Mouse (Mus musculus): ENCODE measurements around the gene Tacr2. TPM values are rescaled to one million over a fixed set of nuclear protein-coding genes. Genes with fewer than 3 reads are reported as not detected.

The Tacr2 gene
- total and polyA plus RNA-seq, 3 experiments: 0.45 TPM; not detected in 2

DNA sequence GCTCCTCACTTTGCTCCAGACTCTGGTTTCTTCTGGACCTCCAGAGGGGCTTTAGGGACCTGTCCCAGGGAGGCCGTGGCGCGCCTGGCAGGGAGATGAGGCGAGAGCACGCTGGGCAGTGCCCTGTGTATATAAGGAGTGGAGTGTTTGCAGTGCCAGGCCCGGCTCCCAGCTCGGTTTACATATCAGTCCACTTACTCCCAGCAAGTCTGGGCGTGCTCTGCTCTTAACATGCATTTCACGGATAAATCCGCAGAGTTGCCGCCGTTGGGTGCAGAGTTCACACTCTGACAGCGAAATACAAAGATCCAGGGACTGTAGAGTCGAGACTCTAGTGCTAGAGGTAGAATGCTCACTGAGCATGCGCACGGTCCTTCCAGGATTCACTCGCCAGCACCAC is 29.5 kb upstream of the Tacr2 start:
- TF ChIP-seq CTCF (IDR thresholded peaks at IDR 0.05; ENCODE audit: low read depth, low read length) (no peak), GATA1 (IDR thresholded peaks at IDR 0.05; ENCODE audit: borderline replicate concordance, low read length) (no peak), GATA2 (IDR thresholded peaks at IDR 0.05; ENCODE audit: borderline replicate concordance, low read depth, low read length) (no peak), TAL1 (conservative IDR thresholded peaks at IDR 0.05; ENCODE audit: low read depth, low read length) (no peak), POLR2AphosphoS5 (IDR thresholded peaks at IDR 0.05; ENCODE audit: insufficient replicate concordance, low read depth, low read length) (no peak)
- no peaks in the 10 kb centered on the region for H3K36me3 ChIP-seq (replicated peaks)
- H3K27me3 ChIP-seq (ENCODE audit: insufficient read depth, low read length): no peaks in the 10 kb centered on the region
- no peak overlapping the region for H3K4me3 ChIP-seq (ENCODE audit: low read depth, low read length)
- DNase-seq (ENCODE audit: low spot score) (no peak), ATAC-seq (ENCODE audit: extremely low read depth, insufficient number of reproducible peaks, low FRiP score, poor library complexity, severe bottlenecking) (no peak)
- H3K9me3 ChIP-seq (replicated peaks): no peaks in the 10 kb centered on the region
- peaks cover 37% of the 10 kb centered on the region for H3K4me1 ChIP-seq (ENCODE audit: insufficient read depth, low read depth, low read length)

DNA sequence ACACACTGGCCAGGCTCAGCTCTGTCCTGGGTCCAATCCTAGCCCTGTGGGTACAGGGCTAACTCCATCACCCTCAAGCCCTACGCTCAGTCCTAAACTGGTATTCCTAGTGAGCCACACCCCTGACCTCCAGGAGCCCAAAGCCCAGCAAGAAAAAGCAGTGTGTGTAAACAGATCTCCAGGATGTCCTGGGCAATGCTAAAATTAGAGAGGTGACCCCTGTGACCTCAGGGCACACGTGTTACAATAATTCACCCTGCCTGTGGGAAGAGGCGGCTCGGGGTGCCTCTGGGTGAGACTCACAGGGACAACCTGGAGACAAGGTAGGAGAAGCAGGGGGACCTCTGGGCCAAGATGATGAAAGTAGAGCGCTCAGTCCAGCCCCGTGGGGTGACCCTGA is 28.0 kb upstream of the Tacr2 start:
- H3K4me1 ChIP-seq (ENCODE audit: insufficient read depth, low read depth, low read length): peaks cover 30% of the 10 kb centered on the region
- DNase-seq (ENCODE audit: low spot score): no peak
- no peaks in the 10 kb centered on the region for H3K27me3 ChIP-seq (ENCODE audit: insufficient read depth, low read length)

DNA sequence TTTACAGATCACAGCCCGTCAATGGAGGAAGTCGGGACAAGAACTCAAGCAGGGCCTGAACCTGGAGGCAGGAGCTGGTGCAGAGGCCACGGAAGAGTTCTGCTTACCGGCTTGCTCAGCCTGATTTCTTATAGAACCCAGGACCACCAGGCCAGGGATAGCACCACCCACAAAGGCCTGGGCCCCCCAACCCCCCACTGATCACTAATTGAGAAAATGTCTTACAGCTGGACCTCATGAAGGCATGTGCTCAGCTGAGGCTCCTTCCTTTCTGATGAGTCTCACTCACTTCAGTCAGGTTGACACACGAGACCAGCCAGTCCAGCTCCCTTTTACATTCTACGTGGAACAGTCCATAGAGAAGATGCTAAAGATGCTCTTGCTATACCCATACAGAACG is 26.4 kb upstream of the Tacr2 start:
- Histone ChIP-seq H3K4me3 (ENCODE audit: low read depth, low read length) (no peak overlapping the region), H3K9me3 (replicated peaks) (no peaks in the 10 kb centered on the region), H3K27me3 (ENCODE audit: insufficient read depth, low read length) (no peaks in the 10 kb centered on the region), H3K36me3 (replicated peaks) (no peaks in the 10 kb centered on the region), H3K4me1 (ENCODE audit: insufficient read depth, low read depth, low read length) (peaks cover 26% of the 10 kb centered on the region)
- no peak for DNase-seq (ENCODE audit: low spot score)
- TF ChIP-seq TAL1 (conservative IDR thresholded peaks at IDR 0.05; ENCODE audit: low read depth, low read length) (no peak), CTCF (IDR thresholded peaks at IDR 0.05; ENCODE audit: low read depth, low read length) (no peak), GATA1 (IDR thresholded peaks at IDR 0.05; ENCODE audit: borderline replicate concordance, low read length) (no peak), POLR2AphosphoS5 (IDR thresholded peaks at IDR 0.05; ENCODE audit: insufficient replicate concordance, low read depth, low read length) (no peak), GATA2 (IDR thresholded peaks at IDR 0.05; ENCODE audit: borderline replicate concordance, low read depth, low read length) (no peak)
- no peak for ATAC-seq (ENCODE audit: extremely low read depth, insufficient number of reproducible peaks, low FRiP score, poor library complexity, severe bottlenecking)

More for the DNA sequence above, 28.0 kb upstream of the Tacr2 start:
- H3K4me3 ChIP-seq (ENCODE audit: low read depth, low read length): no peak overlapping the region
- ATAC-seq (ENCODE audit: extremely low read depth, insufficient number of reproducible peaks, low FRiP score, poor library complexity, severe bottlenecking): no peak
- no peaks in the 10 kb centered on the region for H3K36me3 ChIP-seq (replicated peaks)
- TF ChIP-seq GATA1 (IDR thresholded peaks at IDR 0.05; ENCODE audit: borderline replicate concordance, low read length): no peak
- no peak for TF ChIP-seq TAL1 (conservative IDR thresholded peaks at IDR 0.05; ENCODE audit: low read depth, low read length)
- TF ChIP-seq POLR2AphosphoS5 (IDR thresholded peaks at IDR 0.05; ENCODE audit: insufficient replicate concordance, low read depth, low read length): no peak
- TF ChIP-seq CTCF (IDR thresholded peaks at IDR 0.05; ENCODE audit: low read depth, low read length): no peak
- TF ChIP-seq GATA2 (IDR thresholded peaks at IDR 0.05; ENCODE audit: borderline replicate concordance, low read depth, low read length): no peak
- no peaks in the 10 kb centered on the region for H3K9me3 ChIP-seq (replicated peaks)

DNA sequence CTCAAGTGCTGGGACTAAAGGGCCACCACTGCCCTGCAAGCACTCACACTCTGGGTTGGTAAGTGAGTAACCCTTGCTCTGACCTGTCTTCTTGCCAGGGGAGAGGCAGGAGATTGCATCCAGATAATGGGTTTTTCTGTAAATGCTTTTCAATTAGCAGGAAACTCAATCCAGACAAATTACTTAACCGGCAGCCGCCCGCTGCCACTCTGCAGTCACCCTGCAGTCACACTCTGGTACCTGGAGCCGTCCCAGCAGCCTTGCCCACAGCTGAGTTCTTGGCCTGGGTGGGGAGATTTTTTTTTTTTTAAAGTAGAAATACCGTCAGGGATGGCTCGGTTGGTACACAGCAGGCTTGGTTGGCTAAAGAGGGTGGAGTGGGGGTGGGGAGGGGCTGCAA is 24.1 kb upstream of the Tacr2 start:
- ATAC-seq (ENCODE audit: extremely low read depth, insufficient number of reproducible peaks, low FRiP score, poor library complexity, severe bottlenecking) (no peak), DNase-seq (ENCODE audit: low spot score) (no peak)
- no peak for TF ChIP-seq CTCF (IDR thresholded peaks at IDR 0.05; ENCODE audit: low read depth, low read length)
- TF ChIP-seq GATA2 (IDR thresholded peaks at IDR 0.05; ENCODE audit: borderline replicate concordance, low read depth, low read length): no peak
- Histone ChIP-seq H3K36me3 (replicated peaks) (no peaks in the 10 kb centered on the region), H3K27me3 (ENCODE audit: insufficient read depth, low read length) (no peaks in the 10 kb centered on the region), H3K4me3 (ENCODE audit: low read depth, low read length) (no peak overlapping the region), H3K4me1 (ENCODE audit: insufficient read depth, low read depth, low read length) (peaks cover 26% of the 10 kb centered on the region), H3K9me3 (replicated peaks) (no peaks in the 10 kb centered on the region)

DNA sequence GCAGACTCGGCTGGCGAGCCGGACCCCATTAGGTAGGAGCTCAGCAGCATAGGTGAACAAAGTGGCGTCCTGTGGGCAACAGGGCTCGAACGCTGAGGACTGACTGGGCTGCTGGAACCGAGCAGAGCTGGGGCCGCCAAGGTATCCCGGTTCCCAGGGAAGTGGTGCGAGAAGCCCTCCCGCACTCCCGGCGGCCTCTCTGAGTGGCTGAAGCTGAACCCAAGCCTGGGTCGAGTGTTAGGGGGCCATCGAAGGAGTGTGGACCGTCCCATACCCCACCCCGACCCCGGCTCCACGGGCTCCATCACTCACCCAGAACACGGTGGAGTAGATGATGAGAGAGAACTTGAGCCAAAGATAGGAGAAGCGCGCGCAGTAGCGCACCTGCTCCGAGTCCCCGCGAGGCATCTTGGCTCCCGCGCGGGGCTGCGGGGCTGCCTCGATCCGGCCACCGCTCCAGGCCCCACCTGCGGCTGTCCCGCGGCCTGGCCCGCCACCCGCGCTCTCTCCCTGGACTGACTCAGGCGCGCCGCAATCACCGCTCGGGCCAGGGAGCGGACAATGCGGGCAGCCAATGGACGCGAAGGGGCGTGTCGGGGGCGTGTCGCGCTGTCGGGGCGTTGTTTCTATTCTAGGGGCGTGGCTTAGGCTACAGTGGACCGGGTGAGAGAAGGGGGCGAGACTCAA is 21.4 kb upstream of the Tacr2 start, which contains the start of gene Tspan15:
Gene Tspan15 (minus strand): TSS at position 544 of the 687 bp plus-strand sequence.
- DNase-seq (ENCODE audit: low spot score) (peak; percentile 92), ATAC-seq (ENCODE audit: extremely low read depth, insufficient number of reproducible peaks, low FRiP score, poor library complexity, severe bottlenecking) (peak; percentile 75)
- Histone ChIP-seq H3K4me3 (ENCODE audit: low read depth, low read length) (peak within 1 kb of the TSS; percentile 73), H3K36me3 (replicated peaks) (no peaks in the 10 kb centered on the region), H3K9me3 (replicated peaks) (no peaks in the 10 kb centered on the region), H3K4me1 (ENCODE audit: insufficient read depth, low read depth, low read length) (peaks cover 26% of the 10 kb centered on the region), H3K27me3 (ENCODE audit: insufficient read depth, low read length) (no peaks in the 10 kb centered on the region)
- TF ChIP-seq GATA2 (IDR thresholded peaks at IDR 0.05; ENCODE audit: borderline replicate concordance, low read depth, low read length): no peak
- no peak for TF ChIP-seq CTCF (IDR thresholded peaks at IDR 0.05; ENCODE audit: low read depth, low read length)
- no peak for TF ChIP-seq TAL1 (conservative IDR thresholded peaks at IDR 0.05; ENCODE audit: low read depth, low read length)
- TF ChIP-seq POLR2AphosphoS5 (IDR thresholded peaks at IDR 0.05; ENCODE audit: insufficient replicate concordance, low read depth, low read length): no peak
- TF ChIP-seq GATA1 (IDR thresholded peaks at IDR 0.05; ENCODE audit: borderline replicate concordance, low read length): no peak

DNA sequence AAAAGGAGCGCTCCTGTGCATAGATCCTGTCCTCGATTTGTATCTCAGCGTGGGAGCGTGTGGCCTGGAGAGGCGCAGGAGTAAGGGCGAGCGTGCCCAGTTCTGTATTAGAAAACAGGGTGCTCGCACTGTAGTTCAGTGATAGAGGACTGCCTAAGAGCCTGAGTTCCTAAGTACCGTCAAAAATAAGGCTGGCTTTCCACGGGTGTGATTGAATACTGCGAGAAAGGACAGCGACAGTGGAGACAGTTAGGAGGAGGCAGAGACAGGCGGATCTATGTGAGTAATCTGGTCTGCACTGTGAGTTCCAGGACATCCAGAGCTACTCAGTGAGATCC is 20.9 kb upstream of the Tacr2 start:
- peaks cover 26% of the 10 kb centered on the region for H3K4me1 ChIP-seq (ENCODE audit: insufficient read depth, low read depth, low read length)
- ATAC-seq (ENCODE audit: extremely low read depth, insufficient number of reproducible peaks, low FRiP score, poor library complexity, severe bottlenecking) (no peak), DNase-seq (ENCODE audit: low spot score) (no peak)
- no peaks in the 10 kb centered on the region for H3K27me3 ChIP-seq (ENCODE audit: insufficient read depth, low read length)
- H3K4me3 ChIP-seq (ENCODE audit: low read depth, low read length): peak overlapping the region; percentile 73; the same call in 1 of the 2 replicates
- no peaks in the 10 kb centered on the region for H3K36me3 ChIP-seq (replicated peaks)
- H3K9me3 ChIP-seq (replicated peaks): no peaks in the 10 kb centered on the region
- TF ChIP-seq GATA2 (IDR thresholded peaks at IDR 0.05; ENCODE audit: borderline replicate concordance, low read depth, low read length) (no peak), TAL1 (conservative IDR thresholded peaks at IDR 0.05; ENCODE audit: low read depth, low read length) (no peak), CTCF (IDR thresholded peaks at IDR 0.05; ENCODE audit: low read depth, low read length) (no peak), POLR2AphosphoS5 (IDR thresholded peaks at IDR 0.05; ENCODE audit: insufficient replicate concordance, low read depth, low read length) (no peak), GATA1 (IDR thresholded peaks at IDR 0.05; ENCODE audit: borderline replicate concordance, low read length) (no peak)
